Mouse (Mus musculus) heart, embryonic 16.5 days (tissue): ENCODE results near the gene Dnajb6. TPM values are rescaled to one million over a fixed set of nuclear protein-coding genes. Genes with fewer than 3 reads are reported as not detected.
A peak's percentile ranks its signal among the peaks of the same experiment; 100 is the strongest.
"Not testable (repeated sequence)": the region's sequence is repeated elsewhere in the genome, so short reads cannot be mapped to it uniquely, and the experiment has no call there.

Experiments
- ATAC-seq: fragments of 200-750 bp; cut with Nextera tagmentation; replicated peaks from 2 replicates; pipeline ENCODE4 v1.8.0; 2017; ENCODE audit warnings: moderate number of reproducible peaks; ENCODE audit not compliant: insufficient read depth, low FRiP score; ENCODE audit errors: extremely low read depth
- H3K27ac ChIP-seq: fragments of 300-500 bp; sonication (generic); 2 replicates; pipeline ENCODE4 v1.5.1; 2014; ENCODE audit warnings: mild to moderate bottlenecking, low read length, control low read depth, moderate library complexity
- H3K27me3 ChIP-seq: fragments of 300-500 bp; sonication (generic); 2 replicates; pipeline ENCODE4 v1.6.1; 2014; ENCODE audit warnings: low read length, mixed read lengths; ENCODE audit not compliant: control insufficient read depth, insufficient read depth
- H3K36me3 ChIP-seq: fragments of 300-500 bp; sonication (generic); 2 replicates; pipeline ENCODE4 v1.6.1; 2014; ENCODE audit not compliant: control insufficient read depth, insufficient read depth
- H3K4me1 ChIP-seq: fragments of 300-500 bp; sonication (generic); 2 replicates; pipeline ENCODE4 v1.6.1; 2014; ENCODE audit warnings: low read length, mixed read lengths; ENCODE audit not compliant: control insufficient read depth, insufficient read depth
- H3K4me2 ChIP-seq: fragments of 300-500 bp; sonication (generic); 2 replicates; pipeline ENCODE4 v1.6.1; 2014; ENCODE audit warnings: low read depth, mild to moderate bottlenecking, control low read depth, low read length
- H3K4me3 ChIP-seq: fragments of 300-500 bp; sonication (generic); 2 replicates; pipeline ENCODE4 v1.5.1; 2014; ENCODE audit warnings: mild to moderate bottlenecking, control low read depth, low read length
- H3K9ac ChIP-seq: fragments of 300-500 bp; sonication (generic); 2 replicates; pipeline ENCODE4 v1.6.1; 2014; ENCODE audit warnings: low read length, control low read depth
- H3K9me3 ChIP-seq: fragments of 300-500 bp; sonication (generic); replicated peaks from 2 replicates; pipeline ENCODE4 v1.6.1; 2016; ENCODE audit warnings: low read length; ENCODE audit not compliant: control insufficient read depth
- WGBS: fragments of 180-500 bp; shearing (Covaris S2); extraction: QIAGEN DNeasy Blood & Tissue Kit; methylation state at CpG from one replicate; pipeline ENCODE4 v1.1.7; 2014; 5-methylcytosine and 5-hydroxymethylcytosine counted together
- polyA plus RNA-seq: library from polyadenylated mRNA; unstranded; fragments of >200 nt; fragmentation: Nextera tagmentation; extraction: Ambion mirVana; gene quantifications from 2 replicates; pipeline ENCODE4 v1.2.1, GENCODE M21; 2015

Dnajb6 gene
- polyA plus RNA-seq, 1 experiment from 2014 or later, result 96.2 TPM

- H3K27ac ChIP-seq, result peak overlapping the region; percentile 77
- no peak overlapping the region for H3K9ac ChIP-seq
- peak; percentile 61 for ATAC-seq
- no peak overlapping the region for H3K4me3 ChIP-seq
- H3K27me3 ChIP-seq, result no peaks in the 10 kb centered on the region
- WGBS, result 45% methylated on average over 5 of the region's 5 CpGs
- H3K9me3 ChIP-seq, result no peaks in the 10 kb centered on the region
- H3K4me2 ChIP-seq, result peak overlapping the region; percentile 1; the same call in 1 of the 2 replicates
- H3K4me1 ChIP-seq, result peaks cover 43% of the 10 kb centered on the region
- H3K36me3 ChIP-seq, result peaks cover 13% of the 10 kb centered on the region; the same call in 1 of the 2 replicates
Observed at GRCm38 (mm10) chr5:29775437-29775836, 39.9 kb downstream of the Dnajb6 start.

DNA sequence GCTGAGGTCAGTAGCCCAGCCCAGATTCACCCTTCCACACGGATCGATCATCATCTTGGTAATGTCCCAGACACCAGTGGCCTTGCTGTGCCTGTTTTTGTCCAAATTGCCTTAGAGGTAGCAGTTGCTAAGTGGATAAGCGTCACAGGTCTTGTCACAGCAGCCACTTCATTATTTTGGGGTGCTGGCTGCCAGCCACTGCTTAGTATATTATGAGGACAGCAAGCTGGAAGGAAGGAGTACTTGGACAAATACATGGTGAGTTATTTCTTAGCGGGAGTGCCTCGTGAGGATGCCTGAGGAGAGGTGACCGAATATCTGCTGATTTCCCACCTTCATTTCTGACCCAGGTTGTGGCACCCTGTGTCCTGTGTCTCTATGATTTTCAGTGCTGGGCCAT is 42.5 kb downstream of the Dnajb6 start:
- H3K4me2 ChIP-seq, result no peak overlapping the region
- WGBS, result 79% methylated on average over 6 of the region's 6 CpGs
- no peaks in the 10 kb centered on the region for H3K27me3 ChIP-seq
- no peak overlapping the region for H3K9ac ChIP-seq
- no peak for ATAC-seq
- H3K4me1 ChIP-seq, result peaks cover 26% of the 10 kb centered on the region
- no peaks in the 10 kb centered on the region for H3K9me3 ChIP-seq
- no peak overlapping the region for H3K27ac ChIP-seq
- H3K4me3 ChIP-seq, result no peak overlapping the region
- peaks cover 13% of the 10 kb centered on the region for H3K36me3 ChIP-seq

DNA sequence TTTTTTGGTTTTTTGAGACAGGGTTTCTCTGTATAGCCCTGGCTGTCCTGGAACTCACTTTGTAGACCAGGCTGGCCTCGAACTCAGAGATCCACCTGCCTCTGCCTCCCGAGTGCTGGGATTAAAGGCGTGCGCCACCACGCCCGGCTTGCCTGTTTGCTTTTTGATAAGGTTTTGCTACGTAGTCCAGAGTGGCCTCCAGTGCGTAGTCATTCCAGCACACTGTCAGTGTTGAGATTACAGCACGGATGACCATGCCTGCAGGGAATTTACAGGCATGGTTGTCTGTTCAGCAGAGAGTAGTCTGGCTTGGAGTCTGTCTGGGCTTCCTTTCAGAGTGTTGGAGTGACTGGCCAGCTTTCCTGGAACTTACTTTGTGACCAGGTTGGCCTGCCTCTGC is 44.2 kb downstream of the Dnajb6 start:
- not testable (repeated sequence) for H3K9me3 ChIP-seq
- H3K36me3 ChIP-seq, result peaks cover 15% of the 10 kb centered on the region

GRCm38 (mm10) chr5:29782261-29782660 is 46.8 kb downstream of the Dnajb6 start:
- Histone ChIP-seq H3K27ac (no peak overlapping the region), H3K9me3 (no peaks in the 10 kb centered on the region), H3K36me3 (peaks cover 15% of the 10 kb centered on the region), H3K4me3 (no peak overlapping the region), H3K9ac (no peak overlapping the region), H3K27me3 (no peaks in the 10 kb centered on the region), H3K4me1 (peaks cover 2% of the 10 kb centered on the region; the same call in 1 of the 2 replicates), H3K4me2 (no peak overlapping the region)
- 96% methylated on average over 3 of the region's 3 CpGs for WGBS
- no peak for ATAC-seq

More for the DNA sequence above, 44.2 kb downstream of the Dnajb6 start:
- H3K4me3 ChIP-seq, H3K27me3 ChIP-seq, ATAC-seq, H3K9ac ChIP-seq, H3K4me2 ChIP-seq, H3K27ac ChIP-seq: not testable (repeated sequence)
- 69% methylated on average over 9 of the region's 9 CpGs for WGBS
- peaks cover 16% of the 10 kb centered on the region for H3K4me1 ChIP-seq

DNA sequence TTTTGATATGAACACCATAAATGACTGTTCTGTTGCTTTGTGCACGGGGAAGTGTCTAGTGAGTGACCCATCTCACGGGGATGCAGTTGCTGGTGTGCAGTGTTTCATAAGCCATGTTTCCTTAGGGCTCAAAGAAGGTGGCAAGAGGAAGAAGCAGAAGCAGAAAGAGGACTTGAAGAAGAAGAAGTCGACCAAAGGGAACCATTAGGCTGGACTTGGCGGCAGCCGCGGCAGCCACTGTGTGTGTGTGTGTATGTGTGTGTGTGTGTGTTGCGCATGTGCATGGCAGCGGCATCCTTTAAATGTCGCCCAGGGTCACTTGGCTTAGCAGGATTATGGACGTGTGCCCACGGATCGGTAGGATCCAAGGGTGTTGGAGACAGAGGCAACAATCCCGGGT is 49.4 kb downstream of the Dnajb6 start:
- not testable (repeated sequence) for H3K4me3 ChIP-seq, H3K9ac ChIP-seq, ATAC-seq, H3K4me2 ChIP-seq, H3K4me1 ChIP-seq, H3K27me3 ChIP-seq, H3K36me3 ChIP-seq, H3K27ac ChIP-seq, H3K9me3 ChIP-seq
- 88% methylated on average over 9 of the region's 13 CpGs for WGBS

- H3K9ac ChIP-seq, H3K27me3 ChIP-seq, H3K4me3 ChIP-seq, ATAC-seq, H3K27ac ChIP-seq, H3K4me1 ChIP-seq, H3K4me2 ChIP-seq, H3K9me3 ChIP-seq, H3K36me3 ChIP-seq: not testable (repeated sequence)
- WGBS, result 87% methylated on average over 1 of the region's 11 CpGs
Observed at GRCm38 (mm10) chr5:29785953-29786352, 50.5 kb downstream of the Dnajb6 start.

DNA sequence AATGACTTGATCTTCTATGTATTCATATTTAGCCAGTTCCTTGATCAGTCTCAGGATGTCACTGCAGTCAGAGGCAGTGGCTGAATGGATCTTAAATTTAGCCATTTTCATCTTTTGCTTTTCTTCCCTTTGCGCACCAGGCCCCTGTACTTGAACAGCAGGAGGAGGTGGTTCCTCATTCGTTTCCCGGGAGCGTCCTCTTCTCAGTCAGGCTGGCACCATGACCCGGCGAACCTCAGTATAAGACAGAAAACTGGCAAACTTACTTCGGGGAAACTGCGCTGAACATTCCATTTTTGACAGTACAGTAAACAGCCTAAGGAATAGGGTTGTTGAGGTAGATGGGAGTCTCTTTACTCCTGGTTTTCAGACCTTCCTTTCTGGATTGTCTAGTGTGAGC is 59.4 kb downstream of the Dnajb6 start:
- H3K27ac ChIP-seq, ATAC-seq: not testable (repeated sequence)
- WGBS, result 99% methylated on average over 5 of the region's 8 CpGs

DNA sequence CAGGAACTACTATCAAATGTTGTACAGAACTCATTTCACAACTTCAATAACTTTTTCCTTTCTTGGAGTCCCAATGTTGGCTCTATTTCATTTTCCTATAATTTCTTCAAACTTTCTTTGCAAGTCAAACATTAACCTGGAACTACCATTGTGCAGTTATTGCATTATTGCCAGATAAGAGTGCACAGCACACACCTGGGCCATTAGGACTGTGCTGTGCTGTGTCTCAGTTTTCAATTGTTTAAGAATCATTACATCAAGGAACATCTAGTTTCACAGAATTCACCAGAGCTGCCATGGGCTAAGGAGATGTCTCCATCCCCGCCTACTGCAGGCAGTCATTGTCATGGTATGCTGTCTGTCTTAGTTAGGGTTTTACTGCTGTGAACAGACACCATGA is 73.5 kb downstream of the Dnajb6 start:
- H3K4me3 ChIP-seq, result no peak overlapping the region
- no peak overlapping the region for H3K9ac ChIP-seq

More for the DNA sequence above, 59.4 kb downstream of the Dnajb6 start:
- H3K4me3 ChIP-seq, H3K4me1 ChIP-seq, H3K9me3 ChIP-seq, H3K9ac ChIP-seq, H3K4me2 ChIP-seq, H3K36me3 ChIP-seq, H3K27me3 ChIP-seq: not testable (repeated sequence)

DNA sequence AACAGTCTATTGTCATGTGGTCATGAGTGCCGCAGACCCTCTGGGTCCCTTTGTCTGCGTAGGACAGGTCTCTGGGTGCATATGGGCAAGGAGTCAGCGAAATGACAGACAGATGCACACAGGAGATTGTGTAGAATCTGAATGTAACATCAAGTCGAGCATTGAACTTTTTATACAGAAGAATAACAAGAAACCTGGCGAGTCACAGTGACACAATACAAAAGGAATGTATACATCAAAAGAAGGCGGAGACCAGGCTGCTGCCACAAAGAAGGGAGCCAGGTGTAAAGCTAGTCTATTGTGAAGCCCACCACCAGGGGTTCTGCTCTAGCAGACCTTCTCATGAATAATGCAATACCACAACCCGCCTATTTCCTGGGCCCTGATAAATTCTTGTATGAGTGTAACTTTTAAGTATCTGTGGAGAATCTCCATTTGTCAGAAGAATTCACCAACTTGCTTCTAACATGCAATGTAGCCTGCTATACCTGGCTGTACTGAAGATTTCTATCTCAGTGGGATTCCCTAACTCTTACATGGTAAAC is 76.0 kb downstream of the Dnajb6 start:
- H3K4me1 ChIP-seq, H3K27ac ChIP-seq, H3K4me3 ChIP-seq, H3K36me3 ChIP-seq, H3K9ac ChIP-seq, ATAC-seq, H3K27me3 ChIP-seq, H3K4me2 ChIP-seq, H3K9me3 ChIP-seq: not testable (repeated sequence)
- 81% methylated on average over 7 of the region's 7 CpGs for WGBS

More for the DNA sequence above, 73.5 kb downstream of the Dnajb6 start:
- WGBS, result 88% methylated on average over 1 of the region's 1 CpGs
- Histone ChIP-seq H3K9me3 (no peaks in the 10 kb centered on the region), H3K4me1 (no peaks in the 10 kb centered on the region), H3K27ac (no peak overlapping the region), H3K4me2 (no peak overlapping the region), H3K36me3 (no peaks in the 10 kb centered on the region), H3K27me3 (no peaks in the 10 kb centered on the region)
- no peak for ATAC-seq
